Mouse (Mus musculus) frontal cortex, postnatal 36 days (tissue): ENCODE measurements at regions not wholly inside any gene's neighbourhood (a gene's known extent, or its start where the extent isn't known, plus 50 kb on each side); places are given as distances from the start of the nearest gene placed in this dataset.
A peak's percentile ranks its signal among the peaks of the same experiment; 100 is the strongest.
"Not testable (repeated sequence)": the region's sequence is repeated elsewhere in the genome, so short reads cannot be mapped to it uniquely, and the experiment has no call there.

ENCODE experiments used
- DNase-seq, 2 experiments: peaks; one replicate each; pipeline ENCODE4 v3.0.0; 2022; ENCODE audit warnings: low spot score in 2 of 2

DNA sequence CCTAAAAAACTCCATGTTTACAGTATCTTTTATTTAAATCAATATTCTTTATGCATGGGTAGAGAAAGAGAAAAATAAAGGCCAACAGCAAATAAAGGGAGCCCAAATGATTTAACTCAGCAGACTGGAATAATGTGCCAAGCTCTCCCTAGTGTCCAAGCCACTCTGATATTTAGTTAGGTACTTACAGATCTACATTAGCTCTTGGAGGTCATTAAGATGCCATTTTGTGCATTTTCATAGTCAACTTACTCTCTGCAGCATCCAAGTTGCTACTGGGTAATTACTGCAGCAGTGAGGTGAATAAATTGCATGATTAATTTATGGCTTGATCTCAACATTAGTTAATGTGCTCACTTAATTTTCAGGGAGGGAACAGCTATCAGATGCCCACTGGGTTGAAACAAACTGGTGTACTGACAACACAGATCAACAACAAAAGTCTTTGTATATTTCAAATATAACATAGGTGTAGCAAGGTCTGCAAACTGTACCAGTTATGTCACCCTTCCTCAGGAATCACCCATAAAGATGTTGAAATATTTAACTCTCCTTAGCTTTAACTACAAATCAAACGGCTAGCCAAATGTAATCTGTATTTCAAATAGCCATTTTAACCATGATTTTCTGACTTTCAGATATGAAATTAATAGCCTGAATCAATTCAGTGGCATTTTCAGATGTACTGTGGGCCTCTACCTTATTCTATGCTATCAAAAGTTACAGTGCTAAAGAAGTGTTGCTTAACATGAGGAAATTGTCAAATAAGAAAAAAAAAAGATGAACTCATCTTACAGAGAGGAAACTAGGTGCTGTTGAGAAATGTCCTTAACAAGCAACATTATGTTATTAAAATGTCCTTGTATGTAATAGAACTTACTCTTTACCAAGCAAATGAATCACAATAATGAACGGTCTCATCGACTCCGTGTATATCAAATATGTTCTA, 163.8 kb upstream of the Hapln1 start:
- no peak for DNase-seq

DNA sequence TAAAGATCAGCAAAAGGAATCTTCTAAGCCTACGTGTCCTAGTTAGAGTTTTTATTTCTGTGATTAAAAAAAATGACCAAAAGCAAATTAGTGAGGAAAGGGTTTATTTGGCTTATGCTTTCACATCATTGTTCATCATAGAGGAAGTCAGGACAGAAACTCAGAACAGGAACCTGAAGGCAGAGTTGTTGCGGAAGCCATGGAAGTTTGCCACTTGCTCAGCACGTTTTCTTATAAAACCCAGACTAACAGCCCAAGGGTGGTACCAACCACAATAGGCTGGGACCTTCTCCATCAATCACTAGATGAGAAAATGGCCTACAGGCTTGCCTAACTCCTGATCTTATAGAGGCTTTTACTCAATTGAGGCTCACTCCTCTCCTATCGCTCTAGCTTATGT, 161.2 kb upstream of the Hapln1 start:
- DNase-seq, result no peak

DNA sequence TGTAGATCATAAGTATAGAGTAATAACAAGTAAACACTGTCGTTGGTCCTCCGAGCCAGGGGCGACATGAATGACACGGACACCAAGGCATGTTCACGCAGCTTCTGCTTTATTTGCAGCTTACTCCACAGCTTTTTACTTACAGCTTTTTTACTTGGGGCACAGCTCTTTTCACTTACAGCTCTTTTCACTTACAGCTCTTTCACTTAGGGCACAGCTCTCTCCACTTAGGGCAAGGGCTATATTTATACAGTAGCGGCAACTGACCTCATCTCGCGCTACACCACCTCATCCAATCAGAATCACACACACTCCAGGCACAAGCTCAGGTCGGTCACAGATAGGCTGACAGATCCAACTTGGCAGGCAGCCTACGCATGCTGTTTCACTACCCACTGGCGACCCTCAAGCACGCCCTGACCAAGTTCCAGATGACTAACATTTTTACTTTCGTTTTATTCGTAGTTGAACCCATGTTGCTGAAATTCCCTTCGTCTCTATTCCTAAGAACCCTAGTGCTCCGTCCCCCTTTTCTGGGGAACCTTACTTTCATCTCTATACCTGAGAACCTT, 155.9 kb upstream of the Hapln1 start:
- DNase-seq, result not testable (repeated sequence)

GRCm38 (mm10) chr13:89384598-89385145, 154.9 kb upstream of the Hapln1 start:
- no peak for DNase-seq

DNA sequence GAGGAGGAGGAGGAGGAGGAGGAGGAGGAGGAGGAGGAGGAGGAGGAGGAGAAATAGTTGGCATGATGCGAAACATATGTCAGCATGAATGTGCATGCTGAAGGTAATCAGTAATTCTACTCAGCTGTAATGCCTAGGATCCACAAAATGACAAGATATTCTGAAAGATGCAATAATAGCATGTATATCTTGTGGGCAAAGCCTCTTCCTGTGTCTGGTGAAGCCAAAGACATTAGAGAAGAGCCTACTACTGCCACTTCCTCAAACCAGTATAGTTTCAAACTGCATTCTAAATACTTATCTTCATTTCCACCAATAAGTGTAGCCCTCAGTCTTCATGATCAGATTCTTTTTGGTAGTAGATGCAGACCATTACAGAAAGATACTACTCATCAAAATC, 152.2 kb upstream of the Hapln1 start:
- no peak for DNase-seq

- no peak for DNase-seq
These were observed 150.4 kb upstream of the Hapln1 start for GRCm38 (mm10) chr13:89389149-89389548.

DNA sequence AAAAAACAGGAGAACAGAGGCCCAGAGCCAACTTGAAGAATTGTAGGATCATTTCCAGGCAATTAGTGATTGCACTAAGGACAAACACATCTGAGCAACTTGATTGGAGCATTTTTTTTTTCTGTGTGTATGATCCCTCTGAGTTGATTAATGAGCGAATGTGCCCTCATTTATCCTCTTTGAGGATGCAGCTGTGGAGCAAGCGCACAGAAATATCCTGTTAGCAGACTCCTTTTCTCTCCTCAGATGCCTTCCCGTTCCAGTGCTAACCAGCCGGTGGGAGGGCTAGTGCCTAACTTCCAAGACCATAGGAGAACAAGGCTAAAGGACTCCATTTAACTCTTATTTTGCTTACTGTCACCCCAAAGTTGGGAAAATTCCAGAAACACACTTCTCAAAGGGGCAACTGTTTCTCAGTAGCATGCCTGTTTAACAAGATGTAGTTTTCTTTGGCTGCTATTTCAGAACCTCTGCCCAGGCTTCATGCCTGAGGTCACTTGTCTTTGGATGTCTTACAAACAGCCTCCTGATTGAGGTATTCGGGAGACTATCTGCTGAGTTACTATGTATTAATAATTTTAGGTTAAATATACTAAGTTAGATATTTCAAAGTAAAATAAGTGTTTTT, 144.8 kb upstream of the Hapln1 start:
- DNase-seq, result no peak

- DNase-seq, result no peak
These were observed 143.7 kb upstream of the Hapln1 start for GRCm38 (mm10) chr13:89395851-89396250.

DNA sequence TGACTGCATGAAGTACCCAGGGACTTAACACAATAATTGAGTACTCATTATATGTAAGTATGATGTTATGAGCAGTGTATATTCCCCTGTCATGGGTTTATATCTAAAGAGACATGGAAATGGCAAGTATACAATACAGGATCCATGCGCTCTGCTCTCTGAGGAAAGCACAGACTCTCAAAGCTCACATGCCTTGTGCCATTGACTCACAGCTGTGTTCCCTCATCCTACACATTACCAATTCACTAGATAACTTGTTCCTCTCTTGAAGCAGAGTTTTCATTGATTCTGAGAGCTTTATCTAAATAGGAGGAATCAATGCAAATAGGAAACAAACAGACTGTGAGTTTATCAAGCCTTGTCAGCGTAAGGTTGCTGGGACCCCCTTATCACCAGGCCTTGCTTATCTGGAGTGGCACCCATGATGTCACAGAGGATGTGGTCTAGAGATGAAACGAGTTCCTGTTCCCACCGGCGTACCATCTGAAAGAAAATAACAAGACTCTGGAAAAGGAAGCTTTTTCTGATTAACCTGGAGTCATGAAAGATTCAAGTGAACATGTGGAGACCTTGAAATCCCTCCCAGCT, 138.4 kb upstream of the Hapln1 start:
- no peak for DNase-seq

- DNase-seq, result no peak
These were observed 129.1 kb upstream of the Hapln1 start for GRCm38 (mm10) chr13:89410504-89410903.

DNA sequence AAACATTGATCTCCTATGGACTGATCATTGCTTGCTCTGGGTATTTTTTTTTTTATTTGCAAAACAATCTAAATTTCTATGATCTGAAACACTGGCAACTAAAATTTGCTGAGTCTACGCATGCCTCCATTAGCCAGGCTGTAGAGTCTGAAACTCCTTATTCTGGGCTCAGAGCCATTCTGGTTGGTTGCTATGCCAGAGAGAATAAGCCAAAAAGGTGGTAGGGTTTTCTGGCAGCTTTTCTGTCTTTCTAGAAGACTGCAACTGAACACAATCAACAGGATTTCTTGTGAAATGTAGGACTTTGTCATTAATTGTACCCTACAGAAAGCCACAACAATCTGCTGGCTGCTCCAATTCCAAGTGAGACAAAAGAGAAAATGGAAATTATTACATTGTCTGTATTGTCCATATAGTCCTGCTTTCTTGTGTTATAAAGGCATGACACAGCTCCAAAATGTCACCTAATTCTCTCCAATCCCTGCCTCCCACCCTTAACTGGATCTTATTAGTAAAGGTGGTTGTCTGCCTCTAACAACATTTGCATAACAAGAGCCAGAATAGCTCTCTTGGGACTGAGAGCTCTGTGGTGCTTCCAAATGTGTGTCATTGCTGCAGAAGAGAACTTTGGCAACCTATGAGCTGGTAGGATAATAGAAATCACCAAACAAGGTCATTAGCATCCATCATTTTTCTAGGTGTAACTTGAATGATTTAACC, 126.7 kb upstream of the Hapln1 start:
- DNase-seq, result peak in 1 of 2 experiments; percentile 21

DNA sequence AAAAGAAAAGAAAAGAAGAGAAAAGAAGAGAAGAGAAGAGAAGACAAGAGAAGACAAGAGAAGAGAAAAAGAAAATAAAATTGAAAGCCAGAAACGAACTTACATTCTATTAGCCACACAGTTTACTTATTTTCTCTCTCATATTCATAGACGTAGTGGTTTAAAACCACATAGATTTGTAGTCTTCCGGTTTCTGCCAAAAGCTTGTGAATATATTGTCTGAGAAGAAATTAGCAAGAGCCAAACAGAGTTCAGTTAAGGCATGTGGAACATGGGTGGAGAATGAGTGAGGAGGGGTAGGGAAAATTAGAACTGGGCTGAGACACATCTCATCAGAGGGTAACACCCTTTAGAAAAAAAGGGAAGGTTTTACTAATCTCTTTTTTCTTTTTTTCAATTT, 120.8 kb upstream of the Hapln1 start:
- DNase-seq, result no peak

DNA sequence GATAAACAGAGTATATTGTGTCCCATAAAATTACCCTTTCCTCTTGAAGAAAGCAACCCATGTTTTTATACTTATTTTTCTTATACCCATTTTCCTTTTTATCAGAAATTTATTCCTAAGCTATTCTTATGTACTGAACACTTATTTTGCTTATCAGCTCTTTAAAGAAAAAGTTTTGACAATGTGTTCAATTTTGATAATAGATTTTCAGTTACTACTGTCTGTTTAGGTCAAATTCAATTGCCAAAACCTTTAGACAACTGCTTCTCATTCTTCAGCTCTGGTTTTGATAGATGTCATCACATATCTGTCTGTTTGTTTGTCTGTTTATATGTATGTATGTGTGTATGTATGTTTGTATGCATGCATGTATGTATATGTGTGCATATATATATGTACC, 117.8 kb upstream of the Hapln1 start:
- no peak for DNase-seq

GRCm38 (mm10) chr13:89423491-89423890, 116.1 kb upstream of the Hapln1 start:
- no peak for DNase-seq

- DNase-seq, result no peak
These were observed 111.1 kb upstream of the Hapln1 start for GRCm38 (mm10) chr13:89428272-89429071.

DNA sequence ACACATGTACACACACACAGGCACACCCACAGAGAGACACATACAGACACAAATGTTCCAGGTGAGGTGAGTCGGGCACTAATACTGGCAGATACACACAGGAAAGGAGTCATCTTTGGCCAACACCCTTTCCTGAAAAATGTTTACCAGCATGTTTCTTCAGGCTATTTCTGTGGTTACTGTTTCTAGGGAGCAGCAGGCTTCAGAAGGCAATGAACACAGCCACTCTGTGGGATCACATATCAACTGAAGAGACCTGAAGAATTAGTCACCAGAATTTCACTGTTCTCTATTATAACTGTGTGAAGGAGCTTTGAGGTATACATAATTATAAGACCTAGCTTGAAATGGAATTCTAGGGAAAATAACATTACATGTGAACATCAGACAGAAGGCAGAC, 94.7 kb upstream of the Hapln1 start:
- DNase-seq, result no peak

- DNase-seq, result no peak
These were observed 85.8 kb upstream of the Hapln1 start for GRCm38 (mm10) chr13:89453819-89454218.

- DNase-seq, result no peak
These were observed 85.2 kb upstream of the Hapln1 start for GRCm38 (mm10) chr13:89454249-89455018.

DNA sequence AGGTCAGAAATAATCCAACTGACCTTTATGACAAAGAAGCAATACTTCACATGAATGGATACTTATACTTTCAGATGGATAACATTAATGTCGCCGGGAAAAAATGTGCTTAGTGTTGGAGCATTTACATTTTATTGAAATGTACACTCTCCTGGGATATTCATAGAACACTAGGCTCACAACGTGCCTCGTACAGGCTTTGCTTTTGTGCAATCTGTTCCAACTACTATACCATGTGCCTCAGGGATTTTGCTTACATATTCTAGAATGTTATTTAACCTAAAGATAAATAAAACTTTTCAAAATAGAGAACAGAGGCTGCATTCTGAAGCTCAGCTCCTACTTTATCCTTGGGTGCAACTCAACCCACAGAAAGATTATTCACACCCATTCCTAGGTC, 75.8 kb upstream of the Hapln1 start:
- peak in 1 of 2 experiments; percentile 26 for DNase-seq
